Mouse (Mus musculus) left cerebral cortex, postnatal 25 days (tissue): ENCODE data around the gene St6galnac6. TPM values are rescaled to one million over a fixed set of nuclear protein-coding genes. Genes with fewer than 3 reads are reported as not detected.

ENCODE experiments used
- DNase-seq, 2 experiments: peaks; one replicate each; pipeline ENCODE4 v3.0.0; 2022; ENCODE audit warnings: low spot score in 2 of 2, mixed read lengths in 1 of 2
- intact Hi-C: fragments of 180-260 bp; cut with DNase I; formaldehyde crosslinking; loops from one replicate; pipeline ENCODE4 v1.15.1; 2025
- total RNA-seq, 2 experiments: library from RNA; stranded (reverse); gene quantifications; 2 replicates each; pipeline ENCODE4 v1.2.3; 2021

Gene St6galnac6
- total RNA-seq, result 100 to 1,000 TPM; 112 to 117 TPM

GRCm38 (mm10) chr2:32599409-32599808 lies at the start of gene St6galnac6:
Gene St6galnac6, plus strand, starts transcription at chr2:32599709.
- intact Hi-C loops, result no loop called here
- no peak for DNase-seq

- intact Hi-C loops, result no loop called here
- DNase-seq, result no peak
Measured at GRCm38 (mm10) chr2:32549764-32550163, 49.7 kb upstream of the St6galnac6 start.

GRCm38 (mm10) chr2:32551236-32551635 lies 48.3 kb upstream of the St6galnac6 start:
- no peak for DNase-seq
- intact Hi-C loops, result no loop called here

GRCm38 (mm10) chr2:32553592-32554148 lies 45.8 kb upstream of the St6galnac6 start:
- intact Hi-C loops, result no loop called here
- no peak for DNase-seq

- intact Hi-C loops, result no loop called here
- no peak for DNase-seq
Measured at GRCm38 (mm10) chr2:32555484-32555883, 44.0 kb upstream of the St6galnac6 start.

GRCm38 (mm10) chr2:32556019-32556418 lies 43.5 kb upstream of the St6galnac6 start:
- no peak for DNase-seq
- intact Hi-C loops, result no loop called here

GRCm38 (mm10) chr2:32559570-32559969 lies 39.9 kb upstream of the St6galnac6 start:
- peak; percentile 32 to 72 for DNase-seq
- intact Hi-C loops, result no loop called here

GRCm38 (mm10) chr2:32566536-32567063 lies 32.9 kb upstream of the St6galnac6 start:
- DNase-seq, result peak; percentile 62 to 78
- intact Hi-C loops, result loop anchor here (1.0 to 2.0 kb wide), 3 partner anchors 30 to 162 kb away; no protein-coding TSS in a partner anchor

GRCm38 (mm10) chr2:32568149-32568548 lies 31.4 kb upstream of the St6galnac6 start:
- intact Hi-C loops, result no loop called here

GRCm38 (mm10) chr2:32568941-32569340 lies 30.6 kb upstream of the St6galnac6 start:
- DNase-seq, result no peak
- intact Hi-C loops, result no loop called here

More at GRCm38 (mm10) chr2:32568149-32568548, 31.4 kb upstream of the St6galnac6 start:
- DNase-seq, result no peak

- DNase-seq, result peak; percentile 92 to 96
- intact Hi-C loops, result loop anchor here (1.0 kb wide), 1 partner anchor 36 kb away; the partner anchor contains the start of gene Fam102a
Measured at GRCm38 (mm10) chr2:32570698-32571494, 28.6 kb upstream of the St6galnac6 start, which contains the start of gene Dpm2. Gene Dpm2, plus strand, starts transcription at chr2:32570858.

- intact Hi-C loops, result no loop called here
Measured at GRCm38 (mm10) chr2:32572196-32572595, 27.3 kb upstream of the St6galnac6 start.

GRCm38 (mm10) chr2:32574497-32574896 lies 25.0 kb upstream of the St6galnac6 start, which contains the start of gene Pip5kl1:
Gene Pip5kl1, plus strand, starts transcription at chr2:32574797.
- no peak for DNase-seq
- intact Hi-C loops, result loop anchor here (2.0 kb wide), 1 partner anchor 114 kb away; no protein-coding TSS in a partner anchor

More at GRCm38 (mm10) chr2:32572196-32572595, 27.3 kb upstream of the St6galnac6 start:
- DNase-seq, result no peak

GRCm38 (mm10) chr2:32574901-32575585 lies 24.5 kb upstream of the St6galnac6 start:
- DNase-seq, result peak; percentile 73 to 94
- intact Hi-C loops, result loop anchor here (2.0 kb wide), 1 partner anchor 114 kb away; no protein-coding TSS in a partner anchor

GRCm38 (mm10) chr2:32575586-32576160 lies 23.8 kb upstream of the St6galnac6 start, which contains the start of gene 9430097D07Rik:
Gene 9430097D07Rik, minus strand, starts transcription at chr2:32575684.
- DNase-seq, result peak; percentile 78 to 86
- intact Hi-C loops, result loop anchor here (2.0 kb wide), 1 partner anchor 113 kb away; no protein-coding TSS in a partner anchor

GRCm38 (mm10) chr2:32576532-32576931 lies 23.0 kb upstream of the St6galnac6 start:
- intact Hi-C loops, result no loop called here
- no peak for DNase-seq

GRCm38 (mm10) chr2:32578146-32579046 lies 21.1 kb upstream of the St6galnac6 start:
- intact Hi-C loops, result no loop called here
- DNase-seq, result peak in 1 of 2 experiments; percentile 58

GRCm38 (mm10) chr2:32581450-32582095 lies 17.9 kb upstream of the St6galnac6 start:
- intact Hi-C loops, result loop anchor here (5.0 kb wide), 1 partner anchor 36 kb away; no protein-coding TSS in a partner anchor

More at GRCm38 (mm10) chr2:32581450-32582095, 17.9 kb upstream of the St6galnac6 start:
- DNase-seq, result peak; percentile 79 to 91
